Mouse (Mus musculus): ENCODE results near the gene AY358078. TPM values are rescaled to one million over a fixed set of nuclear protein-coding genes. Genes with fewer than 3 reads are reported as not detected.

AY358078 gene
- polyA plus RNA-seq, 1 experiment from 2014 or later, result not detected

Small RNA genes lying within 50 kb of the gene (microRNA-seq; reads per million reads assigned to microRNA genes)
- gene Gm27375, result not detected

Other genes starting within 250 kb of the AY358078 start
- gene Gm5622, start 247.3 kb upstream of the AY358078 start, polyA plus RNA-seq (2016; fragmentation: Nextera tagmentation; extraction: Ambion mirVana), result 0.13 TPM in 1 of 2 replicates, not detected in the other
- gene Gm17175, start 226.0 kb upstream of the AY358078 start, polyA plus RNA-seq (2016; fragmentation: Nextera tagmentation; extraction: Ambion mirVana), result not detected in 2 replicates
- not detected in 2 replicates for gene Gm17174, start 207.9 kb upstream of the AY358078 start, polyA plus RNA-seq (2016; fragmentation: Nextera tagmentation; extraction: Ambion mirVana)
- not detected in 2 replicates for gene Gm17078, start 188.7 kb upstream of the AY358078 start, polyA plus RNA-seq (2016; fragmentation: Nextera tagmentation; extraction: Ambion mirVana)
- gene Gm4181, start 164.4 kb upstream of the AY358078 start, polyA plus RNA-seq (2016; fragmentation: Nextera tagmentation; extraction: Ambion mirVana), result not detected in 2 replicates
- not detected in 2 replicates for gene Gm17079, start 104.6 kb upstream of the AY358078 start, polyA plus RNA-seq (2016; fragmentation: Nextera tagmentation; extraction: Ambion mirVana)
- gene Gm5800, start 82.9 kb upstream of the AY358078 start, polyA plus RNA-seq (2016; fragmentation: Nextera tagmentation; extraction: Ambion mirVana), result not detected in 2 replicates
- not detected in 2 replicates for gene Ang4, start 26.5 kb upstream of the AY358078 start, polyA plus RNA-seq (2016; fragmentation: Nextera tagmentation; extraction: Ambion mirVana)
- gene Ear6, start 53.7 kb downstream of the AY358078 start, polyA plus RNA-seq (2016; fragmentation: Nextera tagmentation; extraction: Ambion mirVana), result 3.6 and 12.0 TPM in 2 replicates
- 19.6 and 20.4 TPM in 2 replicates for gene Mettl17, start 84.8 kb downstream of the AY358078 start, polyA plus RNA-seq (2016; fragmentation: Nextera tagmentation; extraction: Ambion mirVana)
- gene Slc39a2, start 92.8 kb downstream of the AY358078 start, polyA plus RNA-seq (2016; fragmentation: Nextera tagmentation; extraction: Ambion mirVana), result 0.06 and 0.11 TPM in 2 replicates
- 17.0 and 17.3 TPM in 2 replicates for gene Ndrg2, start 114.1 kb downstream of the AY358078 start, polyA plus RNA-seq (2016; fragmentation: Nextera tagmentation; extraction: Ambion mirVana)
- not detected in 2 replicates for gene Tppp2, start 118.4 kb downstream of the AY358078 start, polyA plus RNA-seq (2016; fragmentation: Nextera tagmentation; extraction: Ambion mirVana)
- not detected in 2 replicates for gene Rnase13, start 122.7 kb downstream of the AY358078 start, polyA plus RNA-seq (2016; fragmentation: Nextera tagmentation; extraction: Ambion mirVana)
- gene Arhgef40, start 184.7 kb downstream of the AY358078 start, polyA plus RNA-seq (2016; fragmentation: Nextera tagmentation; extraction: Ambion mirVana), result 34.8 and 40.1 TPM in 2 replicates
- gene Tmem253, start 215.6 kb downstream of the AY358078 start, polyA plus RNA-seq (2016; fragmentation: Nextera tagmentation; extraction: Ambion mirVana), result 0.32 and 0.39 TPM in 2 replicates
- gene Zfp219, start 220.7 kb downstream of the AY358078 start, polyA plus RNA-seq (2016; fragmentation: Nextera tagmentation; extraction: Ambion mirVana), result 15.3 and 15.8 TPM in 2 replicates
- gene Olfr221, start 242.4 kb downstream of the AY358078 start, polyA plus RNA-seq (2016; fragmentation: Nextera tagmentation; extraction: Ambion mirVana), result not detected in 2 replicates